Mouse (Mus musculus) CH12.LX (cell line): ENCODE results near the gene Tek. TPM values are rescaled to one million over a fixed set of nuclear protein-coding genes. Genes with fewer than 3 reads are reported as not detected.

ENCODE experiments used
- DNase-seq: peaks from one replicate; pipeline ENCODE4 v3.0.0-alpha.2; 2013; ENCODE audit errors: extremely low read depth
- H3K27ac ChIP-seq: 2 replicates; pipeline ENCODE4 v1.5.1; 2012; ENCODE audit warnings: low read depth, mild to moderate bottlenecking, control low read depth, moderate library complexity; ENCODE audit not compliant: insufficient read depth
- H3K27me3 ChIP-seq: replicated peaks from 2 replicates; pipeline ENCODE3; 2012; ENCODE audit warnings: inconsistent platforms
- H3K36me3 ChIP-seq, 2 experiments: replicated peaks in 1 of 2; 2 replicates each; pipeline versions ENCODE3 to v1.6.1; 2012; ENCODE audit warnings: inconsistent platforms in 1 of 2, low read length in 1 of 2, mild to moderate bottlenecking in 1 of 2, mixed read lengths in 1 of 2, moderate library complexity in 1 of 2; ENCODE audit not compliant: control insufficient read depth in 1 of 2, insufficient read depth in 1 of 2
- H3K4me1 ChIP-seq, 2 experiments: 2 replicates each; pipeline ENCODE4 v1.6.1; 2012; ENCODE audit warnings: inconsistent platforms in 1 of 2, moderate library complexity in 1 of 2; ENCODE audit not compliant: insufficient read depth in 2 of 2, control insufficient read depth in 1 of 2
- H3K4me2 ChIP-seq: 2 replicates; pipeline ENCODE4 v1.6.1; 2012; ENCODE audit warnings: low read depth, mild to moderate bottlenecking, control low read depth; ENCODE audit not compliant: poor library complexity, insufficient read depth, severe bottlenecking
- H3K4me3 ChIP-seq, 3 experiments: fragments of 150-350 bp in 1 of 3; sonication (generic) in 1 of 3; replicated peaks in 1 of 3; 2 replicates each; pipeline versions ENCODE3 to v1.5.1; 2011 to 2012; ENCODE audit warnings: low read depth in 2 of 3, low read length in 2 of 3, mild to moderate bottlenecking in 2 of 3, moderate library complexity in 2 of 3, control low read depth in 1 of 3, improper control_type of control experiment in 1 of 3, inconsistent platforms in 1 of 3, mixed read lengths in 1 of 3; ENCODE audit not compliant: poor library complexity in 1 of 3
- H3K79me2 ChIP-seq: replicated peaks from 2 replicates; pipeline ENCODE4 v1.6.1; 2012; ENCODE audit warnings: mild to moderate bottlenecking, moderate library complexity; ENCODE audit not compliant: control insufficient read depth, poor library complexity, insufficient read depth, severe bottlenecking; ENCODE audit errors: extremely low read depth
- H3K9ac ChIP-seq: 2 replicates; pipeline ENCODE4 v1.6.1; 2012; ENCODE audit warnings: low read depth, mild to moderate bottlenecking, control low read depth, moderate library complexity; ENCODE audit not compliant: insufficient read depth
- H3K9me3 ChIP-seq: replicated peaks from 2 replicates; pipeline ENCODE3; 2012; ENCODE audit warnings: low read length, inconsistent platforms, mixed read lengths
- CHD1 ChIP-seq: IDR thresholded peaks from 2 replicates; pipeline ENCODE4 v1.6.1; 2012; ENCODE audit warnings: low read depth, low read length, improper control_type of control experiment, inconsistent platforms
- CHD2 ChIP-seq: IDR thresholded peaks from 2 replicates; pipeline ENCODE4 v1.6.1; 2011; ENCODE audit warnings: low read length, improper control_type of control experiment
- CTCF ChIP-seq, 2 experiments: IDR thresholded peaks in 1 of 2; conservative IDR thresholded peaks in 1 of 2; 2 replicates each; pipeline ENCODE4 v1.5.1; 2011 to 2012; ENCODE audit warnings: low read depth in 2 of 2, low read length in 2 of 2, improper control_type of control experiment in 1 of 2, inconsistent platforms in 1 of 2, mild to moderate bottlenecking in 1 of 2, moderate library complexity in 1 of 2
- ELF1 ChIP-seq: IDR thresholded peaks from 2 replicates; pipeline ENCODE4 v1.6.1; 2014; ENCODE audit warnings: low read depth, mild to moderate bottlenecking, inconsistent platforms, low read length, improper control_type of control experiment
- GABPA ChIP-seq: IDR thresholded peaks from 2 replicates; pipeline ENCODE4 v1.6.1; 2012; ENCODE audit warnings: low read depth, low read length, improper control_type of control experiment, inconsistent platforms; ENCODE audit not compliant: insufficient replicate concordance
- HCFC1 ChIP-seq: IDR thresholded peaks from 2 replicates; pipeline ENCODE4 v1.6.1; 2012; ENCODE audit warnings: low read depth, mild to moderate bottlenecking, inconsistent platforms, low read length, improper control_type of control experiment
- IRF4 ChIP-seq: IDR thresholded peaks from 2 replicates; pipeline ENCODE4 v1.6.1; 2014; ENCODE audit warnings: low read depth, mild to moderate bottlenecking, inconsistent platforms, low read length, improper control_type of control experiment
- JUN ChIP-seq: IDR thresholded peaks from 2 replicates; pipeline ENCODE4 v1.6.1; 2011; ENCODE audit warnings: low read depth, mild to moderate bottlenecking, low read length, improper control_type of control experiment, moderate library complexity; ENCODE audit not compliant: insufficient read depth
- JUND ChIP-seq: conservative IDR thresholded peaks from 2 replicates; pipeline ENCODE4 v1.6.1; 2011; ENCODE audit warnings: low read depth, low read length, improper control_type of control experiment
- KAT2A ChIP-seq: IDR thresholded peaks from 2 replicates; pipeline ENCODE4 v1.6.1; 2012; ENCODE audit warnings: low read length, improper control_type of control experiment, inconsistent platforms; ENCODE audit not compliant: insufficient replicate concordance
- MAX ChIP-seq: IDR thresholded peaks from 2 replicates; pipeline ENCODE4 v1.6.1; 2011; ENCODE audit warnings: low read length, improper control_type of control experiment
- MEF2A ChIP-seq: IDR thresholded peaks from 2 replicates; pipeline ENCODE4 v1.6.1; 2014; ENCODE audit warnings: low read depth, mild to moderate bottlenecking, inconsistent platforms, low read length, improper control_type of control experiment, borderline replicate concordance
- MXI1 ChIP-seq: IDR thresholded peaks from 2 replicates; pipeline ENCODE4 v1.6.1; 2011; ENCODE audit warnings: mild to moderate bottlenecking, low read depth, low read length, improper control_type of control experiment
- MYC ChIP-seq: IDR thresholded peaks from 2 replicates; pipeline ENCODE4 v1.6.1; 2011; ENCODE audit warnings: low read depth, mild to moderate bottlenecking, improper control_type of control experiment, low read length
- NELFE ChIP-seq: IDR thresholded peaks from 2 replicates; pipeline ENCODE4 v1.6.1; 2011; ENCODE audit warnings: low read depth, low read length, improper control_type of control experiment
- POLR2AphosphoS2 ChIP-seq: IDR thresholded peaks from 2 replicates; pipeline ENCODE4 v1.6.1; 2011; ENCODE audit warnings: low read depth, low read length, improper control_type of control experiment
- RAD21 ChIP-seq: IDR thresholded peaks from 2 replicates; pipeline ENCODE4 v1.6.1; 2011; ENCODE audit warnings: low read depth, mild to moderate bottlenecking, low read length, improper control_type of control experiment, moderate library complexity
- RCOR1 ChIP-seq: conservative IDR thresholded peaks from 2 replicates; pipeline ENCODE4 v1.6.1; 2012; ENCODE audit warnings: low read depth, mild to moderate bottlenecking, inconsistent platforms, low read length, improper control_type of control experiment
- SIN3A ChIP-seq: IDR thresholded peaks from 2 replicates; pipeline ENCODE4 v1.6.1; 2012; ENCODE audit warnings: low read length, improper control_type of control experiment, inconsistent platforms
- SMC3 ChIP-seq: IDR thresholded peaks from 2 replicates; pipeline ENCODE4 v1.6.1; 2011; ENCODE audit warnings: low read depth, low read length, improper control_type of control experiment
- TBP ChIP-seq: conservative IDR thresholded peaks from 2 replicates; pipeline ENCODE4 v1.6.1; 2011; ENCODE audit warnings: low read depth, low read length, improper control_type of control experiment
- TCF12 ChIP-seq: IDR thresholded peaks from 2 replicates; pipeline ENCODE4 v1.6.1; 2014; ENCODE audit warnings: low read depth, mild to moderate bottlenecking, inconsistent platforms, low read length, improper control_type of control experiment
- UBTF ChIP-seq: IDR thresholded peaks from 2 replicates; pipeline ENCODE4 v1.6.1; 2012; ENCODE audit warnings: low read depth, mild to moderate bottlenecking, inconsistent platforms, low read length, improper control_type of control experiment, moderate library complexity
- USF1 ChIP-seq: IDR thresholded peaks from 2 replicates; pipeline ENCODE4 v1.6.1; 2014; ENCODE audit warnings: low read depth, mild to moderate bottlenecking, inconsistent platforms, low read length, improper control_type of control experiment
- ZKSCAN1 ChIP-seq: IDR thresholded peaks from 2 replicates; pipeline ENCODE4 v1.6.1; 2012; ENCODE audit warnings: low read depth, inconsistent platforms, low read length, improper control_type of control experiment, borderline replicate concordance
- ZNF384 ChIP-seq: IDR thresholded peaks from 2 replicates; pipeline ENCODE4 v1.6.1; 2012; ENCODE audit warnings: low read depth, low read length, improper control_type of control experiment, inconsistent platforms
- dilution Hi-C: fragments of 300-500 bp; cut with MboI; formaldehyde crosslinking; loops from 2 replicates; pipeline ENCODE4 v1.14.3; 2020; ENCODE audit warnings: low sequenced_read_pairs; ENCODE audit not compliant: extremely low pct_unique_long_range_greater_than_20kb, extremely low pct_ligation_motif_present
- in situ Hi-C: fragments of 300-500 bp; cut with MboI; formaldehyde crosslinking; loops from 3 replicates; pipeline ENCODE4 v1.14.3; 2019; ENCODE audit warnings: low sequenced_read_pairs, low pct_ligation_motif_present, low pct_unique_long_range_greater_than_20kb, mixed read lengths
- polyA plus RNA-seq: library from polyadenylated mRNA; unstranded; fragments of >175 nt; gene quantifications from 2 replicates; pipeline ENCODE4 v1.2.1, GENCODE M21; 2012; ENCODE audit warnings: low read depth; ENCODE audit not compliant: insufficient read length
- total RNA-seq, 2 experiments: library from RNA; depleted of rRNA; stranded (reverse); fragments of 300-350 nt in 1 of 2; fragments of >200 nt in 1 of 2; gene quantifications; 2 replicates each; pipeline ENCODE4 v1.2.3; 2012 to 2014

The Tek gene
- total and polyA plus RNA-seq, 3 experiments = 0.06 to 0.47 (median 0.17) TPM

DNA sequence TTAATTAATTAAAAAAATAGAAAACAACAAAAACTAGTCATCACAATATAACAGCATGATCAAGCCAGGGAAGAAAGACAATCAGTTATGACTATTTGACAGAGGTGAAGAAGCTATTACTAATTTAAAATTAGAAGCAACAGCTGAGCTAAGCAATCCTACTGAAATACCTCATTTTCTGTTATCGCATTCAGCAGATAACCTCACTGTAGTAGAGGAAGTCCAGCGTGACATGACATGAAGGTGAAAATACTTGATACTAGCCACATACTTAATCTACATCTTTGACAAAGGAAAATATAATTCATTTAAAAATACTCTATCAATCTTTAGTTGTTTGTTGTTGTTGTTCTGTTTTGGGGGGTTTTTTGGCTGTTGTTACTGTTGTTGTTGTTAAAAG, 28.1 kb upstream of the Tek start:
- Histone ChIP-seq H3K36me3 (no peaks in the 10 kb centered on the region), H3K4me2 (no peak overlapping the region), H3K9me3 (no peaks in the 10 kb centered on the region), H3K27ac (no peak overlapping the region), H3K4me3 (no peak overlapping the region), H3K4me1 (no peaks in the 10 kb centered on the region), H3K9ac (no peak overlapping the region), H3K27me3 (no peaks in the 10 kb centered on the region), H3K79me2 (no peaks in the 10 kb centered on the region)
- TF ChIP-seq CHD1 = no peak
- no peak for TF ChIP-seq SMC3
- TF ChIP-seq RAD21 = no peak
- no peak for TF ChIP-seq TCF12
- no peak for TF ChIP-seq ZNF384
- TF ChIP-seq ELF1 = no peak
- TF ChIP-seq ZKSCAN1 = no peak
- no peak for TF ChIP-seq USF1
- TF ChIP-seq GABPA = no peak
- no peak for TF ChIP-seq JUND
- TF ChIP-seq TBP = no peak
- no peak for TF ChIP-seq POLR2AphosphoS2
- no peak for TF ChIP-seq RCOR1
- TF ChIP-seq JUN = no peak
- TF ChIP-seq CTCF (conservative IDR thresholded peaks at IDR 0.05 in 1 of 2, IDR thresholded peaks at IDR 0.05 in 1 of 2; ENCODE audit: low read depth in 2 of 2, low read length in 2 of 2) = no peak
- TF ChIP-seq MXI1 = no peak
- no peak for TF ChIP-seq MAX
- no peak for TF ChIP-seq SIN3A
- TF ChIP-seq IRF4 = no peak
- no peak for TF ChIP-seq NELFE
- dilution Hi-C loops (no loop called here), in situ Hi-C loops (no loop called here)
- no peak for DNase-seq

DNA sequence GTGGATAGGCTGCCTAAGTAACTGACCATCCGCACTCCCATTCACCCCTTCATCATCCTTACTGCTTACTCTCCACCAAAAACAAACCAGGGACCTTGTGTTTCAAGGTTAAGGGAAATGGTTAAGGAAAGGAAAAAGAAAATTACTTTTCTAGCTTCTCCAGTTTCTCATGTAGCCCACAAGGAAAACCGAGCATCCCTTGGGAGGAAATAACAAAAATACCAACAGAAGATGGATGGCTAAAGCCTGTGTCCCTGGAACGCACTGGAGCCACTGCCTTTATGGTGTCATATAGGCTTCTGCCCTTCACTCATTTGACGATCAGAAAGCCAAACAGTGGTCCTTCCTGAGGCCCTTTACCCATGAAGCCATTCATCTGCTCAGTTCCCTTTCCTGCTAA, 27.7 kb upstream of the Tek start:
- no peak for DNase-seq
- Histone ChIP-seq H3K79me2 (no peaks in the 10 kb centered on the region), H3K27me3 (no peaks in the 10 kb centered on the region), H3K27ac (no peak overlapping the region), H3K4me1 (no peaks in the 10 kb centered on the region), H3K4me2 (no peak overlapping the region), H3K9me3 (no peaks in the 10 kb centered on the region), H3K9ac (no peak overlapping the region)
- dilution Hi-C loops = no loop called here
- in situ Hi-C loops = no loop called here
- TF ChIP-seq GABPA (no peak), MYC (no peak), USF1 (no peak), HCFC1 (no peak), UBTF (no peak), NELFE (no peak), SMC3 (no peak), CHD2 (no peak), TBP (no peak), KAT2A (no peak), JUND (no peak), SIN3A (no peak), MEF2A (no peak)
- TF ChIP-seq, all 38 proteins: peak for 0
- Histone ChIP-seq H3K36me3 (no peaks in the 10 kb centered on the region), H3K4me3 (no peak overlapping the region)
